Mouse (Mus musculus) telencephalon, adult 2 months (tissue): Measurements from ENCODE around the gene Galc.
"Not testable (repeated sequence)": the region's sequence is repeated elsewhere in the genome, so short reads cannot be mapped to it uniquely, and the experiment has no call there.

ENCODE experiments used
- DNase-seq: peaks from one replicate; pipeline ENCODE4 v3.0.0-alpha.2; 2011; ENCODE audit warnings: low read depth, low spot score

Gene Galc

GRCm38 (mm10) chr12:98255373-98255995 is 3.8 kb downstream of the Galc start:
- DNase-seq, result no peak

- no peak for DNase-seq
These were observed 6.8 kb downstream of the Galc start for GRCm38 (mm10) chr12:98252417-98252816.

GRCm38 (mm10) chr12:98250327-98250726 is 8.9 kb downstream of the Galc start:
- no peak for DNase-seq

GRCm38 (mm10) chr12:98249671-98250070 is 9.6 kb downstream of the Galc start:
- DNase-seq, result no peak

GRCm38 (mm10) chr12:98246835-98247234 is 12.4 kb downstream of the Galc start:
- no peak for DNase-seq

- no peak for DNase-seq
These were observed 14.4 kb downstream of the Galc start for GRCm38 (mm10) chr12:98244865-98245264.

GRCm38 (mm10) chr12:98244161-98244560 is 15.1 kb downstream of the Galc start:
- DNase-seq, result no peak

GRCm38 (mm10) chr12:98238478-98238877 is 20.8 kb downstream of the Galc start:
- not testable (repeated sequence) for DNase-seq

- no peak for DNase-seq
These were observed 32.2 kb downstream of the Galc start for GRCm38 (mm10) chr12:98227037-98227436.

GRCm38 (mm10) chr12:98223286-98223685 is 36.0 kb downstream of the Galc start:
- DNase-seq, result no peak

GRCm38 (mm10) chr12:98216432-98216831 is 42.8 kb downstream of the Galc start:
- DNase-seq, result no peak

GRCm38 (mm10) chr12:98215512-98215911 is 43.7 kb downstream of the Galc start:
- no peak for DNase-seq

- no peak for DNase-seq
These were observed 45.1 kb downstream of the Galc start for GRCm38 (mm10) chr12:98214191-98214590.

- DNase-seq, result no peak
These were observed 45.5 kb downstream of the Galc start for GRCm38 (mm10) chr12:98213791-98214190.

- no peak for DNase-seq
These were observed 45.9 kb downstream of the Galc start for GRCm38 (mm10) chr12:98213332-98213731.

- DNase-seq, result peak; percentile 42
These were observed 46.6 kb downstream of the Galc start for GRCm38 (mm10) chr12:98212457-98213175.

GRCm38 (mm10) chr12:98210495-98210894 is 48.8 kb downstream of the Galc start:
- no peak for DNase-seq

- DNase-seq, result no peak
These were observed 51.2 kb downstream of the Galc start for GRCm38 (mm10) chr12:98208104-98208503.

GRCm38 (mm10) chr12:98205450-98206051 is 53.7 kb downstream of the Galc start:
- DNase-seq, result no peak

GRCm38 (mm10) chr12:98197401-98197800 is 61.9 kb downstream of the Galc start:
- DNase-seq, result no peak

GRCm38 (mm10) chr12:98190201-98190600 is 69.1 kb downstream of the Galc start:
- DNase-seq, result no peak

GRCm38 (mm10) chr12:98189096-98189495 is 70.2 kb downstream of the Galc start:
- DNase-seq, result no peak
